Mouse (Mus musculus): ENCODE data around the gene Neu1.
"Not testable (repeated sequence)": the region's sequence is repeated elsewhere in the genome, so short reads cannot be mapped to it uniquely, and the experiment has no call there.

Gene Neu1

GRCm38 (mm10) chr17:34931061-34931734 is at the start of gene Neu1:
TSS of gene Neu1 (plus strand) at chr17:34931253.
- peak; percentile 99 for DNase-seq

GRCm38 (mm10) chr17:34881683-34882310 is 49.3 kb upstream of the Neu1 start, which contains the start of gene Gm20547:
TSS of gene Gm20547 (minus strand) at chr17:34882042.
- no peak for DNase-seq

GRCm38 (mm10) chr17:34883332-34883731 is 47.7 kb upstream of the Neu1 start:
- no peak for DNase-seq

- no peak for DNase-seq
Observed at GRCm38 (mm10) chr17:34884704-34885103, 46.3 kb upstream of the Neu1 start.

- no peak for DNase-seq
Observed at GRCm38 (mm10) chr17:34885615-34886014, 45.4 kb upstream of the Neu1 start.

- no peak for DNase-seq
Observed at GRCm38 (mm10) chr17:34887942-34888341, 43.1 kb upstream of the Neu1 start.

- DNase-seq, result no peak
Observed at GRCm38 (mm10) chr17:34890074-34890743, 40.8 kb upstream of the Neu1 start.

GRCm38 (mm10) chr17:34891377-34891776 is 39.7 kb upstream of the Neu1 start:
- no peak for DNase-seq

- DNase-seq, result no peak
Observed at GRCm38 (mm10) chr17:34893072-34893824, 37.8 kb upstream of the Neu1 start.

GRCm38 (mm10) chr17:34894074-34894597 is 36.9 kb upstream of the Neu1 start:
- peak; percentile 93 for DNase-seq

GRCm38 (mm10) chr17:34894801-34895530 is 36.1 kb upstream of the Neu1 start:
- peak; percentile 47 for DNase-seq

GRCm38 (mm10) chr17:34895724-34896123 is 35.3 kb upstream of the Neu1 start:
- no peak for DNase-seq

GRCm38 (mm10) chr17:34896366-34896765 is 34.7 kb upstream of the Neu1 start:
- no peak for DNase-seq

GRCm38 (mm10) chr17:34897373-34898159 is 33.5 kb upstream of the Neu1 start:
- DNase-seq, result peak; percentile 40

GRCm38 (mm10) chr17:34898160-34898586 is 32.9 kb upstream of the Neu1 start, which contains the start of the genes C2 and Ehmt2:
TSS of gene C2 (minus strand) at chr17:34898265.
TSS of gene Ehmt2 (plus strand) at chr17:34898469.
- peak; percentile 87 for DNase-seq

GRCm38 (mm10) chr17:34898706-34899052 is 32.4 kb upstream of the Neu1 start:
- DNase-seq, result no peak

GRCm38 (mm10) chr17:34899053-34899889 is 31.8 kb upstream of the Neu1 start:
- no peak for DNase-seq

- DNase-seq, result no peak
Observed at GRCm38 (mm10) chr17:34899890-34900243, 31.2 kb upstream of the Neu1 start.

GRCm38 (mm10) chr17:34900826-34901225 is 30.2 kb upstream of the Neu1 start:
- not testable (repeated sequence) for DNase-seq

GRCm38 (mm10) chr17:34901948-34902347 is 29.1 kb upstream of the Neu1 start:
- not testable (repeated sequence) for DNase-seq
